Mouse (Mus musculus) mouse trophoblast stem cell (cell line): ENCODE measurements around the gene Aqp12.

Experiments
- in situ Hi-C, 2 experiments: fragments of 300-500 bp; cut with MseI, MboI; formaldehyde crosslinking; loops; 2 replicates in 1 of 2; 3 replicates in 1 of 2; pipeline ENCODE4 v1.15.1; 2025

Aqp12 gene

DNA sequence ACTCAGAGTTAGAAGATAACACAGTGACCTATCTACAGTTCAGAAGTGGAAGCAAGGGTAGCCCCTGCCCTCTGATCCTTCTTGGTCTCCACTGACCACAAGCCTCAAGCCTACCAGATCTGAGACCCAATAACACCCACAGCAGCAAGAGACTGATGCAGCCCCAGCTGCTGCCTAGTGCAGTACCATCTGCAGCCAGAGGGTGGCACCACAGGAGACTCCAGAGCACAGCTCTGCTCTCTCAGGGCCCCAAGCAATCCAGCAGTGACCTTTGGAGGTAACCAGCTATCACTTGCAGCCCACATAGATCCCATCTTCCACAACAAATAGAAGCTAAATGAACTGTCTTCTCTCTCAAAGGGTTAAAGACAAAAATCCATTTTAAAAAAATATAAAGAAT, 8.3 kb downstream of the Aqp12 start:
- in situ Hi-C loops, result no loop called here

DNA sequence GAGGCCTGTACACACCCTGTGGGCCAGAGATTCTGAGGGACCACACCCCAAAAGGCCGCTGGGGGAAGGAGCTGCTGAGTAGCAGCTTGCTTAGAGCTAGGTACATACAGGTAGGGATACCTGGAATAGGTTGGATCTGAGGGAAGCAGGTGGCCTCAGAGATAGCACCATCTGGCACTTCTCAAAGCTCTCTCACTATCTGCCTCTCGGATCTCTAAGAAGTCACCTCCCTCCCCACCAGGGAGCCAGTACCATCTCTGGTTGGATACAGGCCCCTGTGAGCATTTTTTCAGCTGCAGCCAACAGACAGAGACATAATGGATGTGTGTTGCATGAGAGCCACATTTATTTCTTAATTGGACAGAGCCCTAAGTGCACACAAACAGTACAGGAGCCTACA, 9.0 kb downstream of the Aqp12 start:
- in situ Hi-C loops, result no loop called here

- in situ Hi-C loops, result no loop called here
Measured at GRCm38 (mm10) chr1:93018716-93019115, 12.6 kb downstream of the Aqp12 start.

DNA sequence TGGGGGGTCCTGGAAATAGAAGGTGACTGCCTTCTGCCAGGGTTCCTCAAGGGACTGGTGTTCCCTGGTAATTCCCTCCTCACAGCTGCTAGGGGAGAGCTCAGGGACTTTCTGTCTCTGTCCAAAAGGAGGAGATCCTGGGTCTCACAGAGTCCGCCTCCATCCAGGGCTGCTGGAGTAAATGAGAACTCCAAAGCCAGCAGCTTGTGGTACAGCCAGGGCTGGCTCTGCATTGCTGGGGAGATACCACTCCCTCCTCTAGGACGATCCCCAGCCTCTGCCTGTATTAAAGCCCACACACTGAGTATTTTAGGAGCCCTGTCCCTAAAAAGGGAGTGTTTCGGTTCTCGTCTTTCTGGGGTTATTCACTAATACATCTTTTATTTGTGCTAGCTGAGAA, 14.5 kb downstream of the Aqp12 start:
- in situ Hi-C loops, result no loop called here

DNA sequence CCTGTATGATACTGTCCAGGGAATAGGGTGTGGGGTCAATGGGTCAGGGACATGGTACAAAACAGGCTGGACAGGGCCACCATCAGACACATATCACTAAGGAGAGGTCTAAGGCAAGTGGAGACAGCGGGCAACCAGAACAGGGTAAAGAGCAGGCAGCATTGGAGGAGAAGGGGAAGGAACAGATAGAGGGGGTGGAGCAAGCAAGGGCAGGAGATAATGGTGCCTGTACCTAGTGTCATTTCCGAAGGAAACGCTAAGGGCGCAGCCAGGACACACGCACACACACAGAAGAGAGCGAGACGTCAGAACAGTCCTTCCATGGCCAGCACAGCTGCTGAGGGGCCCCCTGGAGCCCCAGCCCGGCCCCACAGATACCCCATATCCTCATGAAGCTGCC, 20.5 kb downstream of the Aqp12 start:
- in situ Hi-C loops, result no loop called here

- in situ Hi-C loops, result no loop called here
Measured at GRCm38 (mm10) chr1:93029387-93029786, 23.3 kb downstream of the Aqp12 start.

DNA sequence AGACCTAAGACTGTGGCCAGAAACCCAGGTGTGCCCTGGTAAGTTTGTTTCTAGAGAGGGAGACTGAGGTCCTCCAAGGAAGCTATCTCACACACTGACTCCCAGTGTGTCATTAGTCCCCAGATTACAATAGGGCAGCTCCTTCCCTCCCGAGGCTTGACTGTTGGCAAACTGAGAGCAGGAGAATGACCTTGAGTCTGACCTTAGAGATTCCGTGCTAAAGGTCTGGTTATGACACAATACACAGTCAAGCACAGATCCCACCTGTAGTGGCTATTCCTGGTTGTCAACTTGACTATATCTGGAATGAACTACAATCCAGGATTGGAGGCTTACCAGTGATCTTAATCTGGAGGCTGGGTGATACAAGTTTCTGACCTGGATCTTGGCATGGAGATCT, 23.9 kb downstream of the Aqp12 start:
- in situ Hi-C loops, result no loop called here

DNA sequence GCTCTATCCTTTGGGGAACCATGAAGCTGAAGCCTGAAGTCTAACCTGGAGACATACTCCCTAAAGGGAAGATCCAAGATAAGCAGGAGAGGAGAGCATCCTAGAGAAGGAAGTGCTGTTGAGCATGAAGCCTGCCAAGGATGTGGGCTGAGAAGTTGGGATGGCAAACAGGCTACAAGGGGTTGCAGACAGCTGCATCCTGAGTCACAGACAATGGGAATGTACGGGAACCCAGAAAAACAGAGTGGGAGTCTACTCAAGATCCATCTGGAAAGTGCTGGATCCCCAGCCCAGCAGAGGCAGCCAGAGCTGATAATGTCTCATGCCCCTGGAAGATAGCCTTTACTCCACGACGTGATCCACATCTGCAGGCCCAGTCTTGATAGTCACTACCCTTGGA, 25.1 kb downstream of the Aqp12 start:
- in situ Hi-C loops, result no loop called here

DNA sequence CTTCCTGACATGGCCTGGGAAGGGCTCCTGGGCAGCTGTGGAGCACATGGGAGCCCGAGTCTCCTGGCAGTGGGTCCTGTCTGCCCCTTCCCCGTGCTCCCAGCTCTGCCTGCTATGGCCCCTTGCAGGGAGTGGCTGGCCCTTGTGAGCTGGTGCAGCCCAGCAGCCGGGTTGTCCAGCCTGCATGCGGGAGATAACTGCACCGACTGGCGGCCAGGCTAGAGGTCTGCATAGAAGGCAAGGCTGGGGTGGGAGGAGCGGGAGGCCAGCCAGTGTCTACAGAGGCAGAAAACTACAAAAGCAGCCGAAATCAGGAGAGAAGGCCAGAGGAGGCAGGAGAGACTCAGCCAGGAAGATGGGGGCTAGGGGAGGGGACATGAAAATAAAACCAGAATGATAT, 27.9 kb downstream of the Aqp12 start:
- in situ Hi-C loops, result no loop called here

DNA sequence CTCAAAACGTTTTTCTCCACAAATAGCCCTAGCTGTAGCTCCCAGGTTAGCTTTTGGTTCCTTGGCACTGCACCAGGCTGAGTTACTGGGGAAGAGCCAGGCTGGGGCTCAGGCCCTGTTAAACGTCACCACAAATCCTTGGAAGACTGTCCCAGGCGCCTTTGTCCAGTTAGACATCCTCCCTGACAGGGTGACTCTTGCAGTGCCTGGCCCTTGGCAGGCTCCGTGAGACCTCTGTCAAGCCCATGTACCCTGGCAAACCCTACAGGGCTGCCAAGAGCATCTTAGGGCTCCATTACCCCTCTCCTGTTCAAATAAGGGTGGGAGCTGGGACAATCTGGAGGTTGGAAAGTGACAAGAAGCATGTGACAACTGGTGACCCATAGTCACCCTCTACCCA, 29.8 kb downstream of the Aqp12 start:
- in situ Hi-C loops, result no loop called here

- in situ Hi-C loops, result no loop called here
Measured at GRCm38 (mm10) chr1:93046153-93046789, 40.1 kb downstream of the Aqp12 start.

DNA sequence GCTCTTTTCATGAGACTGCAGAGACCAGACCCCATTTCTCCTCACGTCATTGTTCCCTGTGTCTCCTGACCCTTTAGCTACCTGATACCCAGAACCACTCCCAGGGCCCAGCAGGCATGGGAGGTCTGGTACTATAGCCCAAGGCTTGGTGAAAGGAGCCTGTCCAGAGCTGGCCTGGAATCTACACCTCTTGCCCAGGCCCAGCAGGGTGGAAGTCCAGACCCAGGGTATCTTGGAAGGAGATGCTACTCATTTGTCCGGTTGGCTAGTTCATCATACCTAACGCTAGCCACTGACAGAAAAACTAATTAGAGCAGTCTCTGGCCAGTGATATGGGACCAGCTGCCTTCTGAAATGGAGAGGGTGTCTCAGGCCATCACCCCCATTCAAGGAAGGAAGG, 43.9 kb downstream of the Aqp12 start:
- in situ Hi-C loops, result no loop called here

DNA sequence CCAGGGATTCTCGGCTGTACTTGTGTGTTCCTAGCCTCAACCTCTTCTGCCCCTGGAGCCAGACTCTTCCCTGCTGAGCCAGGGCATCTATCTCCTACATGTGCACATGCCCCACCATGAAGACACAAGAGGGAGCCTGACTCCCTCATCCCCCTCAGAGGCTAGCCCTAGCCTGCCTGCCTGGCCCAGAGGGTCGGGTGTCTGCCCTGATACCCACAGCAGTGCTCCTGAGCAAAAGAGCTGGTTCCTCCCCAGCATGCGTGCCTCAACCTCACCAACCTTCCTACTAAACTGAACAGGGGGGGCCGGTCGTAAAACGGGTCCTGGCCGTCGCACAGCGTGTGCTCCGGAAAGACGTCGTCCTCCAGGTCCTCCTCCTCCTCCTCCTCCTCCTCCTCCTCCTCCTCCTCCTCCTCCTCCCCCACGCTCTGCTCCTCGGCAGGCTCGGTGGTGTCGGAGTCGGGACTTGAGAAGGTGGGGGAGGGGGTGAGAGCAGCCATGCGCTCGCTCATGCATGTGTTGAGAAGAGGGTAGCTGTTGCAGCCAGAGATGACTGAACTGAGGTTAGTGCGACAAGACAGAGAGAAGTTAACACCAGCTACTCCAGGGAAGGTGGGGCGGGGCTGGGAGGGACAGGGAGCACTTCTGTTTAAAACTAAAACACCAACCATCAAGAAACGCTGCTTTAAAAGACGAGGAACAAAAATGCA, 45.1 kb downstream of the Aqp12 start:
- in situ Hi-C loops, result no loop called here
